Mouse (Mus musculus) liver, postnatal 0 days (tissue): ENCODE measurements at regions not wholly inside any gene's neighbourhood (a gene's known extent, or its start where the extent isn't known, plus 50 kb on each side); places are given as distances from the start of the nearest gene placed in this dataset.

Experiments used
- CTCF ChIP-seq: sonication (generic); IDR thresholded peaks from 2 replicates; pipeline ENCODE4 v1.5.1; 2016; ENCODE audit warnings: antibody characterized with exemption, low read depth
- EP300 ChIP-seq: IDR thresholded peaks from 2 replicates; pipeline ENCODE4 v1.6.1; 2016; ENCODE audit warnings: antibody characterized with exemption, low read depth, mild to moderate bottlenecking

GRCm38 (mm10) chr8:41970536-41970935 is 553.7 kb upstream of the Frg1 start:
- TF ChIP-seq CTCF = no peak
- no peak for TF ChIP-seq EP300
